ENCODE assay signal across 24 mouse cellular contexts in the genomic region with DNA sequence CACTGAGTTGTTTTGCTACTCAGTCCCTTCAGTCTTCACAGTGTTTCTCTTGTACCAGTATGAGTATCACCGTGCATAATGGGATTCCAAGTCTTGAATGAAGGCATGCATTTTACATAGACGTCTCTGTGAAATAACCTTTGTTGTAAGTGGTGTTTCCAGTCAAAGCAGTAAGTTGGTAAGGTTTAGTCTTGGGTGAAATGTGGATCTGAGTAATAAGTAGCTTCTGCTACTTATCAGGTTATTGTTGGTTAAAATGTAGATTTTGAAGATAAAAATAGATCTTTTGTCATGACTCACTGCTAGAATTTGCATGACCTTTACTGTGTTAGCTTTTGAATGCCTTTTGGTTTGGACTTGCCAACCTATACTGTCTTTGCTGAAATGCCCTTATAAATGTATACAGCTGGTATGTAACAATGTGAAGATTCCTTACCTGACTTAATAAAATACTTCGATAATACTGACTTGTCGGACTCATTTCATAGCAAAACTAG. TPM values are rescaled to one million over a fixed set of nuclear protein-coding genes. Genes with fewer than 3 reads are reported as not detected.
DNase-seq lines count a peak whose midpoint lies in the region; ATAC-seq and TF ChIP-seq lines count a peak whose summit lies in the region.
"Had no signal": no experiment of that assay in that cellular context is flagged by ENCODE, and none has a peak within 500 bp of the region (broad histone marks: within the 10 kb centered on the region; RNA-seq: fewer than 3 reads in every experiment).

No protein-coding gene starts in this region.

- intact Hi-C loops in left cerebral cortex, postnatal 14 days (cut with DNase I): no loop called here

- no peaks in the 10 kb centered on the region for H3K9me3 ChIP-seq in liver, embryonic 13.5 days (replicated peaks)
- H3K9me3 ChIP-seq in ES-Bruce4 (replicated peaks; ENCODE audit: control insufficient read depth, insufficient read depth, low read length, poor library complexity, severe bottlenecking): no peaks in the 10 kb centered on the region
- H3K9me3 ChIP-seq: heart, embryonic 12.5 days; heart, embryonic 15.5 days; hindbrain, embryonic 10.5 days; intestine, embryonic 15.5 days had no signal

- H3K9ac ChIP-seq in liver, embryonic 13.5 days: no peak overlapping the region
- H3K9ac ChIP-seq in ES-Bruce4 (ENCODE audit: low read depth, poor library complexity, severe bottlenecking): no peak overlapping the region
- H3K9ac ChIP-seq: forebrain, postnatal 0 days; heart, embryonic 12.5 days; heart, embryonic 15.5 days; hindbrain, embryonic 14.5 days; intestine, embryonic 15.5 days had no signal

- no peak for TF ChIP-seq CTCF in ES-Bruce4 (IDR thresholded peaks at IDR 0.05; ENCODE audit: low read depth, low read length)

- H3K4me3 ChIP-seq in liver, embryonic 13.5 days (replicated peaks): no peak overlapping the region
- H3K4me3 ChIP-seq in ES-Bruce4 (ENCODE audit: low read depth, low read length): no peak overlapping the region
- H3K4me3 ChIP-seq: heart, embryonic 12.5 days; heart, embryonic 15.5 days; hindbrain, embryonic 10.5 days; intestine, embryonic 15.5 days had no signal

- H3K27me3 ChIP-seq in liver, embryonic 13.5 days: peaks cover 2% of the 10 kb centered on the region; the same call in 1 of the 2 replicates
- no peaks in the 10 kb centered on the region for H3K27me3 ChIP-seq in ES-Bruce4 (ENCODE audit: control insufficient read depth, insufficient read depth, low read length, poor library complexity, severe bottlenecking)
- H3K27me3 ChIP-seq: heart, embryonic 12.5 days; heart, embryonic 15.5 days; intestine, embryonic 15.5 days had no signal

- no peak for TF ChIP-seq EP300 in ES-Bruce4 (IDR thresholded peaks at IDR 0.05; ENCODE audit: insufficient read depth, low read depth, low read length)

- H3K4me1 ChIP-seq in liver, embryonic 13.5 days (replicated peaks): peaks cover 11% of the 10 kb centered on the region; the same call in 1 of the 2 replicates
- H3K4me1 ChIP-seq in ES-Bruce4 (ENCODE audit: control insufficient read depth, insufficient read depth, low read length): peaks cover 2% of the 10 kb centered on the region
- H3K4me1 ChIP-seq: heart, embryonic 12.5 days; heart, embryonic 15.5 days; hindbrain, embryonic 10.5 days; intestine, embryonic 15.5 days had no signal

- no peak for ATAC-seq in liver, embryonic 13.5 days (ENCODE audit: low read depth)
- ATAC-seq: forebrain, embryonic 14.5 days; forebrain, postnatal 0 days; hindbrain, postnatal 0 days; intestine, embryonic 15.5 days had no signal

- no peak overlapping the region for H3K4me2 ChIP-seq in liver, embryonic 13.5 days
- H3K4me2 ChIP-seq: heart, embryonic 12.5 days; heart, embryonic 15.5 days; hindbrain, embryonic 14.5 days; intestine, embryonic 15.5 days had no signal

- TF ChIP-seq POLR2A in ES-Bruce4 (IDR thresholded peaks at IDR 0.05; ENCODE audit: insufficient read depth, low read length): no peak

- peaks cover 63% of the 10 kb centered on the region for H3K36me3 ChIP-seq in liver, embryonic 13.5 days
- H3K36me3 ChIP-seq in ES-Bruce4 (ENCODE audit: control insufficient read depth, insufficient read depth, low read length, poor library complexity, severe bottlenecking): peaks cover 41% of the 10 kb centered on the region

- peak overlapping the region; percentile 20; the same call in 1 of the 2 replicates for H3K27ac ChIP-seq in liver, embryonic 13.5 days
- peak overlapping the region; percentile 49; the same call in 1 of the 2 replicates for H3K27ac ChIP-seq in ES-Bruce4 (ENCODE audit: insufficient read depth, low read length)
- H3K27ac ChIP-seq: heart, embryonic 15.5 days; hindbrain, embryonic 10.5 days; hindbrain, embryonic 14.5 days; hindbrain, postnatal 0 days; intestine, embryonic 15.5 days had no signal

- no peak for DNase-seq in liver, embryonic 13.5 days
- DNase-seq in liver: no peak
- peak; percentile 31 for DNase-seq in induced T-regulatory cell, adult 2 months (ENCODE audit: low read depth)
- no peak for DNase-seq in retina, embryonic 14.5 days (ENCODE audit: low spot score)
- no peak for DNase-seq in left cerebral cortex, postnatal 14 days (ENCODE audit: low spot score in 2 of 2)
- no peak for DNase-seq in gastrocnemius, postnatal 4 days (ENCODE audit: low spot score in 2 of 2)
- DNase-seq: adrenal gland, adult 8-10 months; adrenal gland, postnatal 25 days; cerebellum, adult 11-12 months; cerebellum, adult 8-10 months; cerebellum, postnatal 10 days; forebrain, postnatal 0 days; gastrocnemius, postnatal 25 days; heart, postnatal 10 days; heart, postnatal 36 days; kidney, adult 11 months had no signal

- 89% methylated on average over 4 of the region's 4 CpGs for WGBS in liver, embryonic 13.5 days (ENCODE audit: insufficient replicate concordance)

RNA-seq across cellular contexts. Expression of a gene that starts 11.3 kb away (rescaled TPM):
- polyA plus RNA-seq in liver, embryonic 13.5 days (2015; fragmentation: Nextera tagmentation; extraction: Ambion mirVana): 4.2 and 4.9 TPM in 2 replicates
- polyA plus RNA-seq in ES-Bruce4 (2011; ENCODE audit: insufficient read depth, insufficient read length, low read depth, missing spikeins): 37.6 and 42.4 TPM in 2 replicates
- 100 to 1,000 TPM; 112 TPM for total RNA-seq in left cerebral cortex, postnatal 14 days (2021)
- 10 to 100 TPM; 79.9 to 82.7 TPM for total RNA-seq in gastrocnemius, postnatal 4 days (2021)

RNA-seq across cellular contexts. Expression of a gene that starts 23.7 kb away (rescaled TPM):
- polyA plus RNA-seq in liver, embryonic 13.5 days (2015; fragmentation: Nextera tagmentation; extraction: Ambion mirVana): 262 and 322 TPM in 2 replicates
- 118 and 141 TPM in 2 replicates for polyA plus RNA-seq in ES-Bruce4 (2011; ENCODE audit: insufficient read depth, insufficient read length, low read depth, missing spikeins)
- total RNA-seq in left cerebral cortex, postnatal 14 days (2021): 10 to 100 TPM; 89.4 to 97.8 TPM
- 100 to 1,000 TPM in 1 of 2 experiments, 10 to 100 TPM in 1; 83.5 to 124 TPM for total RNA-seq in gastrocnemius, postnatal 4 days (2021)
